Mouse (Mus musculus) liver, embryonic 14.5 days (tissue): ENCODE measurements at regions not wholly inside any gene's neighbourhood (a gene's known extent, or its start where the extent isn't known, plus 50 kb on each side); places are given as distances from the start of the nearest gene placed in this dataset.

Experiments used
- CTCF ChIP-seq: IDR thresholded peaks from 2 replicates; pipeline ENCODE4 v1.5.1; 2016; ENCODE audit warnings: antibody characterized with exemption, low read depth, control low read depth
- EP300 ChIP-seq: IDR thresholded peaks from 2 replicates; pipeline ENCODE4 v1.6.1; 2016; ENCODE audit warnings: antibody characterized with exemption, low read depth

GRCm38 (mm10) chr12:9478201-9478600 lies 91.7 kb upstream of the Osr1 start:
- TF ChIP-seq CTCF (no peak), EP300 (no peak)
